Mouse (Mus musculus) retina, postnatal 7 days (tissue): ENCODE data around the gene Nkx2-3.

Source experiments
- DNase-seq: peaks from one replicate; pipeline ENCODE4 v3.0.0-alpha.2; 2012; ENCODE audit warnings: low read depth, low spot score

The Nkx2-3 gene

GRCm38 (mm10) chr19:43618505-43619030 is 6.4 kb downstream of the Nkx2-3 start:
- DNase-seq: no peak

- no peak for DNase-seq
These were observed 7.9 kb downstream of the Nkx2-3 start for GRCm38 (mm10) chr19:43619916-43620479.

- DNase-seq: no peak
These were observed 11.8 kb downstream of the Nkx2-3 start for GRCm38 (mm10) chr19:43623913-43624312.

GRCm38 (mm10) chr19:43626160-43626559 is 14.0 kb downstream of the Nkx2-3 start:
- no peak for DNase-seq

GRCm38 (mm10) chr19:43627345-43627744 is 15.2 kb downstream of the Nkx2-3 start:
- no peak for DNase-seq

GRCm38 (mm10) chr19:43629088-43629487 is 17.0 kb downstream of the Nkx2-3 start:
- DNase-seq: no peak

GRCm38 (mm10) chr19:43630466-43631251 is 18.5 kb downstream of the Nkx2-3 start:
- peak; percentile 82 for DNase-seq

- DNase-seq: no peak
These were observed 29.7 kb downstream of the Nkx2-3 start for GRCm38 (mm10) chr19:43641833-43642232.

- no peak for DNase-seq
These were observed 30.7 kb downstream of the Nkx2-3 start for GRCm38 (mm10) chr19:43642843-43643242.

GRCm38 (mm10) chr19:43645508-43645907 is 33.4 kb downstream of the Nkx2-3 start:
- no peak for DNase-seq

GRCm38 (mm10) chr19:43646852-43647251 is 34.7 kb downstream of the Nkx2-3 start:
- no peak for DNase-seq

- no peak for DNase-seq
These were observed 35.1 kb downstream of the Nkx2-3 start for GRCm38 (mm10) chr19:43647261-43647660.

GRCm38 (mm10) chr19:43648343-43648742 is 36.2 kb downstream of the Nkx2-3 start:
- no peak for DNase-seq

GRCm38 (mm10) chr19:43651241-43651785 is 39.2 kb downstream of the Nkx2-3 start:
- no peak for DNase-seq

- DNase-seq: peak; percentile 53
These were observed 43.8 kb downstream of the Nkx2-3 start for GRCm38 (mm10) chr19:43655735-43656492.

- DNase-seq: no peak
These were observed 47.5 kb downstream of the Nkx2-3 start for GRCm38 (mm10) chr19:43659632-43660031.

- no peak for DNase-seq
These were observed 48.6 kb downstream of the Nkx2-3 start for GRCm38 (mm10) chr19:43660774-43661173.

- peak; percentile 67 for DNase-seq
These were observed 50.2 kb downstream of the Nkx2-3 start for GRCm38 (mm10) chr19:43662176-43662967.

- no peak for DNase-seq
These were observed 51.3 kb downstream of the Nkx2-3 start for GRCm38 (mm10) chr19:43663471-43663870.
